Mouse (Mus musculus) T-cell, adult 2 months (primary cell): ENCODE data around the gene Kif5a.

Experiments
- DNase-seq: peaks from one replicate; pipeline ENCODE4 v3.0.0; 2022; ENCODE audit warnings: low spot score

Gene Kif5a

GRCm38 (mm10) chr10:127289573-127290191 is 26.5 kb upstream of the Kif5a start:
- DNase-seq = peak; percentile 68

GRCm38 (mm10) chr10:127288800-127289572 is 25.8 kb upstream of the Kif5a start, which contains the start of gene Mbd6:
TSS of gene Mbd6 (minus strand) at chr10:127289018.
- peak; percentile 92 for DNase-seq

- peak; percentile 42 for DNase-seq
Measured at GRCm38 (mm10) chr10:127288328-127288799, 25.2 kb upstream of the Kif5a start.

GRCm38 (mm10) chr10:127287936-127288293 is 24.8 kb upstream of the Kif5a start:
- DNase-seq = no peak

- DNase-seq = no peak
Measured at GRCm38 (mm10) chr10:127287271-127287935, 24.3 kb upstream of the Kif5a start.

- DNase-seq = no peak
Measured at GRCm38 (mm10) chr10:127286730-127287129, 23.6 kb upstream of the Kif5a start.

- DNase-seq = no peak
Measured at GRCm38 (mm10) chr10:127286194-127286593, 23.0 kb upstream of the Kif5a start.

- no peak for DNase-seq
Measured at GRCm38 (mm10) chr10:127285644-127286043, 22.5 kb upstream of the Kif5a start.

GRCm38 (mm10) chr10:127284724-127285500 is 21.8 kb upstream of the Kif5a start:
- no peak for DNase-seq

- no peak for DNase-seq
Measured at GRCm38 (mm10) chr10:127284105-127284622, 21.0 kb upstream of the Kif5a start.

- DNase-seq = no peak
Measured at GRCm38 (mm10) chr10:127282620-127283215, 19.6 kb upstream of the Kif5a start.

GRCm38 (mm10) chr10:127281316-127281715 is 18.2 kb upstream of the Kif5a start:
- DNase-seq = no peak

- no peak for DNase-seq
Measured at GRCm38 (mm10) chr10:127279730-127280129, 16.6 kb upstream of the Kif5a start.

GRCm38 (mm10) chr10:127274261-127275022 is 11.3 kb upstream of the Kif5a start:
- no peak for DNase-seq

GRCm38 (mm10) chr10:127272371-127272770 is 9.2 kb upstream of the Kif5a start:
- DNase-seq = no peak

GRCm38 (mm10) chr10:127269884-127270283 is 6.7 kb upstream of the Kif5a start:
- no peak for DNase-seq

- DNase-seq = no peak
Measured at GRCm38 (mm10) chr10:127269036-127269435, 5.9 kb upstream of the Kif5a start.

GRCm38 (mm10) chr10:127268401-127268800 is 5.3 kb upstream of the Kif5a start:
- no peak for DNase-seq

- no peak for DNase-seq
Measured at GRCm38 (mm10) chr10:127267318-127267717, 4.2 kb upstream of the Kif5a start.
